Mouse (Mus musculus) liver, adult 2 months (tissue): ENCODE data around the gene Zfp14. TPM values are rescaled to one million over a fixed set of nuclear protein-coding genes. Genes with fewer than 3 reads are reported as not detected.

ENCODE experiments used
- DNase-seq: peaks from one replicate; pipeline ENCODE4 v3.0.0-alpha.2; 2011; ENCODE audit warnings: low read depth, low spot score; ENCODE audit errors: extremely low read depth
- H3K27ac ChIP-seq: fragments of 200-500 bp; replicated peaks from 2 replicates; pipeline ENCODE4 v1.5.1; 2012; ENCODE audit warnings: low read depth, mild to moderate bottlenecking, control low read depth, inconsistent platforms, low read length; ENCODE audit not compliant: insufficient read depth
- H3K27me3 ChIP-seq: fragments of 200-500 bp; 2 replicates; pipeline ENCODE4 v1.6.1; 2012; ENCODE audit warnings: mild to moderate bottlenecking, moderate library complexity, low read length, inconsistent platforms; ENCODE audit not compliant: control insufficient read depth, insufficient read depth
- H3K36me3 ChIP-seq: fragments of 200-500 bp; 2 replicates; pipeline ENCODE4 v1.6.1; 2012; ENCODE audit warnings: low read length, inconsistent platforms; ENCODE audit not compliant: control insufficient read depth, insufficient read depth
- H3K4me1 ChIP-seq: fragments of 200-500 bp; 2 replicates; pipeline ENCODE4 v1.6.1; 2011; ENCODE audit warnings: low read length; ENCODE audit not compliant: control insufficient read depth, insufficient read depth
- H3K4me3 ChIP-seq: fragments of 200-500 bp; 2 replicates; pipeline ENCODE4 v1.5.1; 2011; ENCODE audit warnings: low read depth, mild to moderate bottlenecking, control low read depth, low read length, moderate library complexity; ENCODE audit not compliant: insufficient read depth
- H3K79me2 ChIP-seq: fragments of 200-500 bp; 2 replicates; pipeline ENCODE4 v1.6.1; 2012; ENCODE audit warnings: inconsistent platforms, mild to moderate bottlenecking, low read length, moderate library complexity; ENCODE audit not compliant: control insufficient read depth, insufficient read depth
- H3K9ac ChIP-seq: fragments of 200-500 bp; 2 replicates; pipeline ENCODE4 v1.6.1; 2012; ENCODE audit warnings: low read depth, mild to moderate bottlenecking, control low read depth, inconsistent platforms, low read length
- CTCF ChIP-seq: fragments of 200-500 bp; IDR thresholded peaks from 2 replicates; pipeline ENCODE4 v1.5.1; 2011; ENCODE audit warnings: low read depth, low read length, control low read depth
- POLR2A ChIP-seq: fragments of 200-500 bp; IDR thresholded peaks from 2 replicates; pipeline ENCODE4 v1.6.1; 2011; ENCODE audit warnings: low read length, control low read depth; ENCODE audit not compliant: insufficient read depth; ENCODE audit errors: extremely low read depth
- WGBS: fragments of 180-500 bp; shearing (Covaris S2); methylation state at CpG from one replicate; pipeline ENCODE4 v1.1.7; 2018; 5-methylcytosine and 5-hydroxymethylcytosine counted together
- polyA plus RNA-seq: library from polyadenylated mRNA; depleted of rRNA; stranded (reverse); fragments of >200 nt; gene quantifications from 2 replicates; pipeline ENCODE4 v1.2.3, GENCODE M21; 2012
- total RNA-seq: library from RNA; depleted of rRNA; stranded (reverse); fragments of >200 nt; gene quantifications from 2 replicates; pipeline ENCODE4 v1.2.3, GENCODE M21; 2014

Zfp14 gene
- total and polyA plus RNA-seq, 2 experiments: 0.49 to 1.1 TPM

DNA sequence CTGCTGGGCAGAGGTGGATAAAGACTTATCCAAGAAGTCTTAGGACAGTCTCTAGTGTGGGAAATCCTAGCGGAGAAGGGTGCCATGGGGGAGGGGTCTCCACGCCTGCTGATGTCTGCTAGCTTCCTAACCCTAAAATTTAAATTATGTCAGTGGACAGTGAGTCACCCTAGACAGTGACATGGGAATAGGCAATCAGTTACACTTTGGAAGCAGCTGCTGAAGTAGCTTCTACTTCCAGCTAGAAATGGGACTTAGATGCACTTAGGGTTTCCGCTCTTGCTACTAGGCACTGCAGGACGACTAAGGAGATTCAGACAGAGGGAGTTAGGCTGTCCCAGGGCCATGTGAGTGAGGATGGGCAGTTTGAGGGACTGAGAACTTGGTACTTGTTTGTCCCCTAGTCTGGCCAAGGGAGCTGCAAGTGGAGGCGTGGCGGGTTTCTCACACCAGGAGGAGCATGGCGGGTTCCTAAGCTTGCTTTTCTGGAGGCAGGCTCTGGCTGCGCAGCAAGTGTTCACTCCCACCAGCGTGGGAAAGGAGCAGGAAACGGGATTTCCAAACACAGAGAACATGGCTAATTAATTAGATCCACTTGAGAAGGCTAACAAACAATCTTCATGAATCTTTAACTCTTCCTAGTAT is 40.5 kb downstream of the Zfp14 start:
- H3K36me3 ChIP-seq: peaks cover 37% of the 10 kb centered on the region
- H3K27ac ChIP-seq: no peak overlapping the region
- 92% methylated on average over 10 of the region's 10 CpGs for WGBS
- H3K4me3 ChIP-seq: no peak overlapping the region
- H3K27me3 ChIP-seq: no peaks in the 10 kb centered on the region
- no peak for DNase-seq
- no peak for TF ChIP-seq POLR2A
- TF ChIP-seq CTCF: no peak
- H3K79me2 ChIP-seq: peaks cover 4% of the 10 kb centered on the region; the same call in 1 of the 2 replicates
- no peaks in the 10 kb centered on the region for H3K4me1 ChIP-seq
- H3K9ac ChIP-seq: no peak overlapping the region

DNA sequence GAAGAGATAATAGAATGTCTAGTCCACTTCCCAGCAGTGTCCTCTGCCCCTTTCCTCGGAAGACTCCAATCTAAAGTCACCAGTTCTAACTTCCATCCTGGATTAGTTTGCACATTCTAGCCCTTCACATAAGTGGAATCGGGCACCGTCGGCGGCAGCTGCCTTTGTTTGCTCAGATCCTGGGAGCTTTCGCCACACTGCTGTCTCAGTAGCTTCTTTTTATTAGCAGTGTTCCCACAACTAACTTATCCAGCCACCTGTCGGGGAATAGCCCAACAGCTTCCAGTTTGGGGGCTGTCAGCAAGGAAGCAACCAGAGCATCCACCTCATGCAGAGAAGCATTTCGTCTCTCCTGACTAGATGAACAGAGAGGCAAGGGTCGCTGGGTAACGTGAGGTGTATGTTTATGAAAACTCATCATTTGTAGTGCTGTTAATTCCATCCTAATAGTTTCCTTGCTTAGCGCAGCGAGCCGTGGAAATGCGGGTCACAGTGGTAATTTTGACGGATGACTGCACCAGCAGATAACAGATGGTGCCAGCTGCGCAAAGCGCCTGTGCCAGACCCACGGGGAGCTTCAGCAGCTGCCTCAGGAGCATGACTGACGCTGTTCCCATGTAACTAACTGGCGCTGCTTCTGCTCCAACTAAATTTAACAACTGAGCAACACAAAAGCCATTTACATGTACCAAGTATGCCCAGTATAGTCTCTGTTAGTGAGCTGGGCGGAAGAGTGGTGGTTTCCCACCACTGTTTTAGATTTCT is 41.7 kb downstream of the Zfp14 start:
- H3K36me3 ChIP-seq: peaks cover 33% of the 10 kb centered on the region
- H3K4me3 ChIP-seq: no peak overlapping the region
- WGBS: 77% methylated on average over 21 of the region's 21 CpGs
- no peak overlapping the region for H3K9ac ChIP-seq
- peaks cover 7% of the 10 kb centered on the region; the same call in 1 of the 2 replicates for H3K79me2 ChIP-seq
- no peak for DNase-seq
- no peaks in the 10 kb centered on the region for H3K27me3 ChIP-seq
- no peaks in the 10 kb centered on the region for H3K4me1 ChIP-seq
- H3K27ac ChIP-seq: no peak overlapping the region
- no peak for TF ChIP-seq POLR2A
- TF ChIP-seq CTCF: no peak

DNA sequence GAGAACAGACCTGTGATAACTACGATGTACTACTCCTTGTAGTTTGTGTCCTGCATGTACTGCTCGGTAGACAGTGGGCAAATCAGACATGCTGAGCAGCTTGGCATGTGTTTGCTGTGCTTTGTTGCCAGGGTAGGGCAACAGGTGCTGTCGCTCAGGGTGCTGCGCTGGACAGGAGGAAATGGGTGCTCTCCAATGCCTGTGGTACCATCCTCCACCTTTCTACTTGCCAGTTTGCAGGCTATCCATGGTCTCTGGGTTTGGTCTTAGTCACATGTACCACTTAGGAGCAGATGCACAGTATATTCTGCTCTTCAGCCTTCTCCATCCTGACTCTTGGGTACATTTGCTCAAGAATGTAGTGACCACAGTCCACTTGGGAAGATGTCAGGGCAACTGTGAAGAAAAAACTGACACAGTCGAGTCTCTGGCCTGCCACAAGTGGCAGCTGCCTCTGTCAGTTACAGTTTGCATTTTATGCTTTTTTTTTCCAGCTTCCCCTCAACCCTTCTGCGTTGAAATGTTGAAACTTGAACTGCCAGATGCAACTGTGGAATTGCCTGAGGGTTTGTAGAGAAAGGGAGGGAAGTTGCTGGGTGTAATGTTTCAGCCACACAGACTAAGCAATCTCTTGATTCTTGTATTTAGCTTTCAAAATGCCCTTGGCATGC is 43.0 kb downstream of the Zfp14 start:
- no peak overlapping the region for H3K9ac ChIP-seq
- no peak for DNase-seq
- H3K4me3 ChIP-seq: no peak overlapping the region
- peaks cover 7% of the 10 kb centered on the region; the same call in 1 of the 2 replicates for H3K79me2 ChIP-seq
- no peaks in the 10 kb centered on the region for H3K27me3 ChIP-seq
- TF ChIP-seq POLR2A (no peak), CTCF (no peak)
- no peak overlapping the region for H3K27ac ChIP-seq
- H3K4me1 ChIP-seq: no peaks in the 10 kb centered on the region
- WGBS: 78% methylated on average over 6 of the region's 6 CpGs
- peaks cover 31% of the 10 kb centered on the region for H3K36me3 ChIP-seq

DNA sequence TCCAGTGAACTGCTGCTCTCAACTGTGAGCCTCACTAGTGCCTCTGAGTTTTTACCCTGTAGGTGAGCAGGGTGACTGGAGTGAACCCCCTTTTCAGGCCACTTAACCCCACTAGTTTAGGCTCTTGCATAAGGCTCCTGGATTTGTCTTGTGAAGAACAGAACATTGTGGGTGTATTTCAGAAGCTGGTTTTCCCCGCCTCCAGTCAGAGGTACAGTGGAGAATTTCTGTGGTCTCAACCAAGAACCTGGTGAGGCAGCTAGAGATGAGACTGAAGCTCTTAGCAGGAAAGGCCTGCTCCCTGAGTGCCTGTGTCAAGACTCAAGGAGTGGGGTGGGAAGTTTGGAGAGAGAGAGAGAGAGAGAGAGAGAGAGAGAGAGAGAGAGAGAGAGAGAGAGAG is 43.6 kb downstream of the Zfp14 start:
- H3K27me3 ChIP-seq: no peaks in the 10 kb centered on the region
- no peak for DNase-seq
- no peak overlapping the region for H3K27ac ChIP-seq
- no peaks in the 10 kb centered on the region for H3K4me1 ChIP-seq
- TF ChIP-seq CTCF: no peak
- no peak for TF ChIP-seq POLR2A
- peaks cover 33% of the 10 kb centered on the region for H3K36me3 ChIP-seq
- H3K79me2 ChIP-seq: peaks cover 7% of the 10 kb centered on the region; the same call in 1 of the 2 replicates
- H3K9ac ChIP-seq: no peak overlapping the region
- WGBS: 100% methylated on average over 1 of the region's 1 CpGs
- H3K4me3 ChIP-seq: no peak overlapping the region

DNA sequence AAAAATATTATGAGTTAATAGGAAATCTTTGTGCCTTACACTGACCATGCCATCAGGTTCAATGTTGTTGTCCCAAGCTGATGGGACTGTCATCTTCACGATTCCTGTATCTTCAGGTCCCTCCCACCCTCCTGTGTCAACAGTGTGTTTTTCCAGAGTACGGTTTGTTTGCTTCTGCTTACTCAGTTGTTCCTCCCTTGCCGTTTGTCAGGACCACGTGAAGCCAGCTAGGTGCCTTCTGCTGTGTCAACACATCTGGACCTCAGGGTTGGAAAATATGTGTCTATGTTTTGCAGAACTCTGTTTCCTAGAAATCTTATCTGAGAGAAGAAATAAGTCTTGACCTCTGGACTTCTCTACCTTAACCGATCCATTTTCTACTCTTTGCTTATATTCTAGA is 50.6 kb downstream of the Zfp14 start:
- WGBS: 10% methylated on average over 5 of the region's 5 CpGs
- TF ChIP-seq POLR2A (no peak), CTCF (no peak)
- H3K4me1 ChIP-seq: no peaks in the 10 kb centered on the region; the same call in 1 of the 2 replicates
- H3K27me3 ChIP-seq: no peaks in the 10 kb centered on the region
- H3K4me3 ChIP-seq: no peak overlapping the region
- peak; percentile 39 for DNase-seq
- no peak overlapping the region for H3K9ac ChIP-seq
- H3K79me2 ChIP-seq: peaks cover 5% of the 10 kb centered on the region; the same call in 1 of the 2 replicates
- no peak overlapping the region for H3K27ac ChIP-seq
- peaks cover 39% of the 10 kb centered on the region for H3K36me3 ChIP-seq

DNA sequence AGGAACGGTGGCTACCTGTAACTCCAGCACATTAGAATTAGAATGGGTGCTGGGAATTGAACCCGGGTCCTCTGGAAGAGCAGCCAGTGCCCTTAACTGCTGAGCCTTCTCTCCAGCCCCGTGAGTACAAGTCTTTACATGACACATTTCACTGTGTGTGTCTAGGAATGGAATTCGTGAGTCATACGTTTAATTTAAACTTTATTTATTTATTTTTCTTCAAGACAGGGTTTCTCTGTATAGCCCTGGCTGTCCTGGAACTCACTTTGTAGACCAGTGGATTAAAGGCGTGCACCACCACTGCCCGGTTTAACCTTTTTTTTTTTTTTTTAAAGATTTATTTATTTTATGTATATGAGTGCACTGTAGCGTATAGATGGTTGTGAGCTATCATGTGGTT is 56.0 kb downstream of the Zfp14 start:
- WGBS: 98% methylated on average over 8 of the region's 8 CpGs
- no peak for DNase-seq
- Histone ChIP-seq H3K9ac (no peak overlapping the region), H3K4me1 (no peaks in the 10 kb centered on the region), H3K27me3 (no peaks in the 10 kb centered on the region), H3K36me3 (peaks cover 53% of the 10 kb centered on the region), H3K79me2 (peaks cover 18% of the 10 kb centered on the region; the same call in 1 of the 2 replicates), H3K4me3 (no peak overlapping the region), H3K27ac (no peak overlapping the region)
- TF ChIP-seq CTCF (no peak), POLR2A (no peak)
